Mouse (Mus musculus) heart, adult 2 months (tissue): ENCODE measurements around the gene Mta2.

Experiments used
- CTCF ChIP-seq: fragments of 200-600 bp; IDR thresholded peaks from 2 replicates; pipeline ENCODE4 v1.8.1; 2022; ENCODE audit warnings: antibody characterized with exemption, mild to moderate bottlenecking, moderate library complexity
- POLR2A ChIP-seq: fragments of 200-500 bp; IDR thresholded peaks from 2 replicates; pipeline ENCODE4 v1.6.1; 2011; ENCODE audit warnings: mild to moderate bottlenecking, low read depth, low read length, control low read depth; ENCODE audit not compliant: insufficient read depth

DNA sequence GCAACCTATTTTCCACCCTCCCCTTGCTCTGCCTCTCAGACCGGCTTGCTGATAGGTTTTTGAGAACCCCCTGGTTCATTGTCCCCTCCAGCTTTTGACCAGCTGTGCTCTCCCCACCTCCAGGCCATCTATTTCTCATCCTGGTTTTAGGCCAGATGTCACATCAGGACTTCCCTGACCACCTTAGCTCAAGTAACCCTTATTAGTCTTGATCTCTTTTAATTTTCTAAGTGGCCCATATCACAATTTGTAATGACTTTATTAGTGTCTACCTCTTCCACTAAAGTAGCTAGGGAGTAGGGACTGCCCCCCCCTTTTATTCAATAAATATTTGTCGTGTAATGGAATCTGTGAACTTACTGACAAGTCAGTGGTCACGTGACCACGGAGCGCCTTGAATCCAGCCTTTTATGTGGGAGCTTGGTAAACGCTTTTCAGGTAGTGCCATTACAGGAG lies 20.8 kb upstream of the Mta2 start:
- TF ChIP-seq CTCF (no peak), POLR2A (no peak)
